Mouse (Mus musculus) brain, embryonic 14.5 days (tissue): Measurements from ENCODE around the gene 4930544D05Rik.

ENCODE experiments used
- CTCF ChIP-seq: fragments of 200-500 bp; IDR thresholded peaks from 2 replicates; pipeline ENCODE4 v1.5.1; 2012; ENCODE audit warnings: inconsistent platforms, mild to moderate bottlenecking, moderate library complexity, borderline replicate concordance; ENCODE audit not compliant: insufficient read depth, insufficient read length; ENCODE audit errors: extremely low read depth
- POLR2A ChIP-seq: fragments of 200-500 bp; IDR thresholded peaks from 2 replicates; pipeline ENCODE4 v1.6.1; 2012; ENCODE audit warnings: mild to moderate bottlenecking, inconsistent platforms, borderline replicate concordance; ENCODE audit not compliant: poor library complexity, insufficient read depth, insufficient read length, severe bottlenecking; ENCODE audit errors: extremely low read depth

DNA sequence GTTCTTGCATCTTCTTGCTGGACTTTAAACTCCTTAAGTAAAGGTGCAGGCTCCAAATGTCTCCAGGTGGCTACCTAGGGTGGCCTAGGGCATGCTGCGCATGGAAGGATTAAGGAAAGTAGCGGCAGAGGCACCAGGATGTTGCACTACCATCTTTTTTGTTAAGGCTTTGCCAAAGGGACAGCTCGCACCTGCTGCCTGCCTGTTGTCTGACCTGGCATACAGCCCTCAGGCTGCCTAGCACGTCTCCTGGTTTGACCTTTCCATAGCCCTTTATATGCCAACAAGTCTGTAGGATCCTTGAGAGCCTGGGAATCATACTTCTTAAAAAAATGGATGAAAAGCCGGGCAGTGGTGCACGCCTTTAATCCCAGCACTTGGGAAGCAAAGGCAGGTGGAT, 27.4 kb downstream of the 4930544D05Rik start:
- no peak for TF ChIP-seq POLR2A
- TF ChIP-seq CTCF: no peak
